Mouse (Mus musculus) testis, adult 2 months (tissue): ENCODE results near the gene Pdzrn3.

Experiments
- CTCF ChIP-seq: fragments of 200-500 bp; IDR thresholded peaks from 2 replicates; pipeline ENCODE4 v1.5.1; 2012; ENCODE audit warnings: low read depth, mild to moderate bottlenecking, inconsistent platforms, low read length, moderate library complexity; ENCODE audit not compliant: control insufficient read depth, insufficient read depth, insufficient replicate concordance
- POLR2A ChIP-seq: fragments of 200-500 bp; IDR thresholded peaks from 2 replicates; pipeline ENCODE4 v1.6.1; 2012; ENCODE audit warnings: low read depth, mild to moderate bottlenecking, inconsistent platforms, low read length, moderate library complexity; ENCODE audit not compliant: control insufficient read depth

DNA sequence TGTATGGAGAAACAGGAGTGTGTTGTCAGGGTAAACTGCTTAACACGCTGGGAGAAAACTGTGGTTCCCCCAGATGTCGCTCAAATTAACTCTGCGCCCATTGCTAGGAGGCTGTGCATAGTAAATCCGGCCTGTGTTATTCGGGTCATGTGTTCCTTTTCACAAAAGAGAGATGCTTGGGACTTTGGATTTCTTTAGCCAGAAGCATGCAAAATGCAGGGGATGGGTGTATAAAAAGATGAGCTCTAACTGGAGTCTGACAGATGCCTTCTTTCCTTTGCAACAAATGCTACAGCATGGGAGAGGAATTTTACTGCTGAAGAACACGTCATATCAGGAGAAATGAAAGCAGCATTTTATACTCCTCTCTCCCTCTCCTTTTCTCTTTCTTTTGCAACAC is 190.4 kb downstream of the Pdzrn3 start:
- TF ChIP-seq CTCF = no peak
- TF ChIP-seq POLR2A = no peak
